Mouse (Mus musculus) midbrain, postnatal 0 days (tissue): ENCODE measurements at regions not wholly inside any gene's neighbourhood (a gene's known extent, or its start where the extent isn't known, plus 50 kb on each side); places are given as distances from the start of the nearest gene placed in this dataset.

ENCODE experiments used
- ATAC-seq: fragments of 200-750 bp; cut with Nextera tagmentation; 2 replicates; pipeline ENCODE4 v1.8.0; 2017; ENCODE audit warnings: moderate number of reproducible peaks, mild to moderate bottlenecking, moderate TSS enrichment, moderate library complexity; ENCODE audit not compliant: low FRiP score
- DNase-seq: peaks from one replicate; pipeline ENCODE4 v3.0.0-alpha.2; 2015; ENCODE audit warnings: low spot score
- H3K27ac ChIP-seq: fragments of 300-500 bp; sonication (generic); 2 replicates; pipeline ENCODE4 v1.5.1; 2014; ENCODE audit warnings: low read depth, mild to moderate bottlenecking, low read length, mixed read lengths
- H3K27me3 ChIP-seq: fragments of 300-500 bp; sonication (generic); 2 replicates; pipeline ENCODE4 v1.6.1; 2014; ENCODE audit warnings: low read length, control low read depth, mixed read lengths; ENCODE audit not compliant: insufficient read depth
- H3K36me3 ChIP-seq: fragments of 300-500 bp; sonication (generic); 2 replicates; pipeline ENCODE4 v1.6.1; 2014; ENCODE audit warnings: low read length, control low read depth, mixed read lengths; ENCODE audit not compliant: insufficient read depth
- H3K4me1 ChIP-seq: fragments of 300-500 bp; sonication (generic); 2 replicates; pipeline ENCODE4 v1.6.1; 2014; ENCODE audit warnings: mild to moderate bottlenecking, control low read depth, antibody characterized with exemption, low read length, mixed read lengths; ENCODE audit not compliant: insufficient read depth
- H3K4me2 ChIP-seq: fragments of 300-500 bp; sonication (generic); 2 replicates; pipeline ENCODE4 v1.6.1; 2014; ENCODE audit warnings: low read depth, mild to moderate bottlenecking, low read length, mixed read lengths; ENCODE audit not compliant: poor library complexity, severe bottlenecking
- H3K4me3 ChIP-seq: fragments of 300-500 bp; sonication (generic); 2 replicates; pipeline ENCODE4 v1.5.1; 2014; ENCODE audit warnings: low read depth, mild to moderate bottlenecking, low read length, moderate library complexity
- H3K9ac ChIP-seq: fragments of 300-500 bp; sonication (generic); replicated peaks from 2 replicates; pipeline ENCODE4 v1.6.1; 2014; ENCODE audit warnings: mild to moderate bottlenecking, low read length, moderate library complexity, mixed read lengths; ENCODE audit not compliant: poor library complexity, severe bottlenecking
- H3K9me3 ChIP-seq: fragments of 300-500 bp; sonication (generic); 2 replicates; pipeline ENCODE4 v1.6.1; 2016; ENCODE audit warnings: low read length, control low read depth
- CTCF ChIP-seq: IDR thresholded peaks from 2 replicates; pipeline ENCODE4 v1.5.1; 2016; ENCODE audit warnings: antibody characterized with exemption, mild to moderate bottlenecking
- WGBS: fragments of 180-500 bp; shearing (Covaris S2); extraction: QIAGEN DNeasy Blood & Tissue Kit; methylation state at CpG from one replicate; pipeline ENCODE4 v1.1.7; 2014; 5-methylcytosine and 5-hydroxymethylcytosine counted together

DNA sequence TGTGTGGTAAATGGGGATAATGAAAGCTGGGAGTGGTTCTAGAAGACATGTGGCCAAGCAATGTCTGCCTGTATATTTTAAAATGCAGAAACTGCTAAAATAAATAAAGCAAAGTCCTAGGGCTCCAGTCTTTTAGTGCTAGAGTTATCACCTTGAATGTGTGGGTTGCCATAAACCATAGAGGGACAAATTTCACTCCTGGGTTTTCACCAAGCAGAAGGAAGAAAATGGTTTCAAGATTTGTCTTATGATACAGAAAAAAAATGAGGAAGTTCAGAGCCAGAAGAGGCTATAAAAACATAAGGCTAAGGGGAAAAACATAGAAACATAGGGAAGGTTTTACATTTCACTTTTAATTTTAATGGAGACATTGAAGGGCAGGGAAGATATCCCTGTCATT is 276.1 kb upstream of the 2610001J05Rik start:
- H3K27me3 ChIP-seq: no peaks in the 10 kb centered on the region
- H3K4me1 ChIP-seq: no peaks in the 10 kb centered on the region
- no peak for TF ChIP-seq CTCF

DNA sequence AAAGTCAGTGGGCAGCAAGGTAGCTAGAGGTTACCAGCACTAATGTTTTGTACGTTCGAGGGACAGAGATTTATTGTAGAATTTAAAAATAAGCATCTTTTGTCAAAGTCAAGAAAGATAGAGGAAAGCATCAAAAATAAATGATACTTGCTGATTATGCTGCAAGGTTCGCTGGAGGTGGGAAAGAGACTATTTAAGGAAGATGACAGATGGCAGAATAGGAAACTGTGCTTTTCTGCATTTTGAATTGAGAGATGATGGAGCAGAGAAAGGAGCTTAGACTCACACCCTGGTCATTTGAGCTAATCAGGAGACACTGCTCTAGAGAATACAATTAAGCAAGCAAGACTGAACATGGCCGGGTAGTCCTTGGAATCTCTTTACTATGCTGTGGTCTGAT is 275.1 kb upstream of the 2610001J05Rik start:
- Histone ChIP-seq H3K27ac (no peak overlapping the region), H3K4me1 (no peaks in the 10 kb centered on the region), H3K9ac (no peak overlapping the region), H3K4me3 (no peak overlapping the region), H3K9me3 (no peaks in the 10 kb centered on the region), H3K36me3 (no peaks in the 10 kb centered on the region), H3K4me2 (no peak overlapping the region), H3K27me3 (no peaks in the 10 kb centered on the region)
- ATAC-seq: no peak
- WGBS: 81% methylated on average over 4 of the region's 4 CpGs
- DNase-seq: no peak
- no peak for TF ChIP-seq CTCF

More for the DNA sequence above, 276.1 kb upstream of the 2610001J05Rik start:
- H3K4me3 ChIP-seq: no peak overlapping the region
- H3K4me2 ChIP-seq: no peak overlapping the region
- no peak for ATAC-seq
- H3K9ac ChIP-seq: no peak overlapping the region
- no peaks in the 10 kb centered on the region for H3K36me3 ChIP-seq
- H3K9me3 ChIP-seq: no peaks in the 10 kb centered on the region
- no peak overlapping the region for H3K27ac ChIP-seq
- no peak for DNase-seq

DNA sequence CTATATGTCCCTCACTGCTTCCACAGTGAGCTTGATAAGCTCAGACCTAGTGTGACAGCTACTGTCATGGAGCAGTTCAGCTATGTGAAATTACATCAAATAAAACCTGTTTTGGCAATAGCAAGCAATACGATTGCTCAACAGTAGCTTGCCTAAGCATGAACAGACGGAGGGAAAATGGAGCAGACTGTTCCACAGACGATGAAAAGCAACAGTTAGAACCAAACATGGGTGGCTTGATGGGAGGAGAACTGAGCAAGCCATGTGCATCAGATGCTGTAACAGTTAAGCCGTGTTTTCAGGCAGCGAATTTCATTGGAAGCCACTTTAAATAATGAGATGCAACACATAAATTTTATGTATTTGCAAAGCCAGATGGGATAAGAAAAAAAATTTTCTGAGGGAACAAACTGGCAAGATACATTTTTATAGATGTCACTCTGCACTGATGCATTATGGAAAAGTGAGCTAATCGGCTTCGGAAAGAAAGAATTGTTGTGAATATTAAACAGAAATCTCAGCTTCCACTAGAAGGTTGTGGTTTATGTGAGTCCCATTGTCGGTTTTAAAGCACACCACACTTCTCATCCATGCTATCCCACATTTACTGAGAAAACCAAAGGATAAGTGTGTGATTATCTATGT is 270.9 kb upstream of the 2610001J05Rik start:
- Histone ChIP-seq H3K4me2 (no peak overlapping the region), H3K4me1 (no peaks in the 10 kb centered on the region), H3K27ac (no peak overlapping the region), H3K4me3 (no peak overlapping the region), H3K36me3 (no peaks in the 10 kb centered on the region), H3K9ac (no peak overlapping the region), H3K27me3 (no peaks in the 10 kb centered on the region), H3K9me3 (no peaks in the 10 kb centered on the region)
- no peak for DNase-seq
- 73% methylated on average over 8 of the region's 8 CpGs for WGBS
- peak; percentile 38; the same call in 1 of the 2 replicates for ATAC-seq
- TF ChIP-seq CTCF: no peak

DNA sequence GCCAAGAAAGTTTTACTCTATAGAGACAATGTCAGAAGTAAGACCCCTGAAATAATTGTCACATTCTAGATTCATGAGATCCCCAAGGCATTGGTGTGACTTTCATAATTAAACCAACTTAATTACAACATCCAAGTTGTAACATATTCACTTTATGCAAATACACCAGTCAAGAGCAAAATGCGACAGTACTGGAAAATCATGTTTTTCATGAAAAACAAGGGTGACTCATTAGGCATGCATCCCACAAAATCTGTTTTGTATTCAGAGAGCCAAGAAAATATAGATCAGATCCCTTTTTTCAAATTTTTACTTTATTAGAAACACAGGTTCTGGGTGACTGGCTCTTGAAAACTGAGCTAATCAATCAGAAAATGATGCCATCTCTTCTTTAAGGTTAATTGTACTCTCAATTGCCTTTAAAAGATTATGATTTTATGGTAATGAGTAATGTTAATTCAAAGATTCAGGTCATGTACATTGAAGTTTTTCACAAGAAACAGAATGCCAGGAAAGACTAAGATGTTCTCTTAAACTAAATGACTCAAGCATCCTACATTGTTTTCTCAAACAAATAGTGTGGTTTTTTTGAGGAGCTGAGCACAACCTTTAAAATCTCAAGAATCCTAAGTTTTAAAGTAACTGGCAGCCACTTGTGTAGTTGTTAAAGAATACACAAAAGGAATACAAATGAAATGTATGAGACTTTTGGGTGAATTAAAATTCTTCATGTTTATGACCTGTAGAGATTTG is 259.2 kb upstream of the 2610001J05Rik start:
- Histone ChIP-seq H3K4me3 (no peak overlapping the region), H3K9me3 (no peaks in the 10 kb centered on the region), H3K27ac (no peak overlapping the region), H3K9ac (no peak overlapping the region), H3K36me3 (no peaks in the 10 kb centered on the region), H3K4me2 (no peak overlapping the region), H3K4me1 (no peaks in the 10 kb centered on the region), H3K27me3 (no peaks in the 10 kb centered on the region)
- TF ChIP-seq CTCF: no peak
- ATAC-seq (no peak), DNase-seq (no peak)
- 81% methylated on average over 1 of the region's 1 CpGs for WGBS

DNA sequence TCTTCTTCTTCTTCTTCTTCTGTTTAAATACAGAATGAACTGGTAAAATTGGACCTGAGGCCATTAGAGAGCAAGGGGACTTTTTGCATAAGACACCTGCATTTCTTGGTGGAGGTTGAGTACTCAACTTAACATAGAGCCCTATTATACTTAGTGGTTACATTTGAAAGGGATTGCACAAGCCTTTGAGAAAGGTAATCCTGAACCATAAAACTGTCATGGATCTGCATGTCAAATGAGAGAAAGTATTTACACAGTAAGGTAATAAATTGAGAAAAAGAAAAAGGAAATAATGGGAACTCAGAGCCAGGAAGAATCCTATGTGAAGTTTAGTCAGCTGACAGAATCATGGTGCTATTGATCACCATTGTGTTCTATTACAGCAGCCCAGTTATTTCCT is 258.1 kb upstream of the 2610001J05Rik start:
- no peak overlapping the region for H3K4me2 ChIP-seq
- no peak overlapping the region for H3K9ac ChIP-seq
- H3K27me3 ChIP-seq: no peaks in the 10 kb centered on the region
- no peak overlapping the region for H3K27ac ChIP-seq
- H3K4me1 ChIP-seq: no peaks in the 10 kb centered on the region
- DNase-seq (no peak), ATAC-seq (no peak)
- no peak for TF ChIP-seq CTCF
- no peak overlapping the region for H3K4me3 ChIP-seq
- H3K36me3 ChIP-seq: no peaks in the 10 kb centered on the region
- no peaks in the 10 kb centered on the region for H3K9me3 ChIP-seq

DNA sequence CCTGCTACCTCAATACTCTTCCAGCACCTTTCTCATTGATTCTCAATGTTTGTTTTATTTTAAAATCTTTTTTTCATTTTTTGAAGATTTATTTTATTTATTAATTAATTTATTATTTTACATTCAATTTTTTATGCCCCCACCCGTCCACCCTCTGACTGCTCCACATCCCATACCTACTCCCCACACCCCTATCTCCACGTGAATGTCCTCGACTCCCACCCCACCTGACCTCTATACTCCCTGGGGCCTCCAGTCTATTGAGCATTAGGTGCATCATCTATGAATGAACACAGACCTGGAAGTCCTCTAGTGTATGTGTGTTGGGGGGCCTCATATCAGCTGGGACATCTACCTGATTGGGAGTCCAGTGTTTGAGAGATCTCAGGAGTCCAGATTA is 251.0 kb upstream of the 2610001J05Rik start:
- ATAC-seq (no peak), DNase-seq (no peak)
- TF ChIP-seq CTCF: no peak
- no peaks in the 10 kb centered on the region for H3K36me3 ChIP-seq
- no peak overlapping the region for H3K9ac ChIP-seq
- no peaks in the 10 kb centered on the region for H3K4me1 ChIP-seq
- H3K9me3 ChIP-seq: no peaks in the 10 kb centered on the region
- H3K27me3 ChIP-seq: no peaks in the 10 kb centered on the region
- no peak overlapping the region for H3K27ac ChIP-seq
- H3K4me2 ChIP-seq: no peak overlapping the region
- WGBS: 82% methylated on average over 3 of the region's 3 CpGs
- no peak overlapping the region for H3K4me3 ChIP-seq
